Mouse (Mus musculus) ES-E14 (cell line): Measurements from ENCODE around the gene Rasal1. TPM values are rescaled to one million over a fixed set of nuclear protein-coding genes. Genes with fewer than 3 reads are reported as not detected.

ENCODE experiments used
- DNase-seq: peaks from one replicate; pipeline ENCODE4 v3.0.0-alpha.2; 2013; ENCODE audit warnings: low read depth, low spot score
- H3K27ac ChIP-seq: 2 replicates; pipeline ENCODE4 v1.5.1; 2012; ENCODE audit warnings: low read depth, mild to moderate bottlenecking, low read length, moderate library complexity, mixed read lengths; ENCODE audit not compliant: poor library complexity, insufficient read depth, severe bottlenecking
- H3K36me3 ChIP-seq: 2 replicates; pipeline ENCODE4 v1.6.1; 2012; ENCODE audit warnings: mild to moderate bottlenecking, low read length, moderate library complexity, mixed read lengths; ENCODE audit not compliant: control insufficient read depth, poor library complexity, insufficient read depth, severe bottlenecking
- H3K4me1 ChIP-seq, 2 experiments: fragments of 150-350 bp in 1 of 2; sonication (generic) in 1 of 2; 2 replicates each; pipeline ENCODE4 v1.6.1; 2012; ENCODE audit warnings: low read length in 2 of 2, mild to moderate bottlenecking in 1 of 2, mixed read lengths in 1 of 2; ENCODE audit not compliant: control insufficient read depth in 2 of 2, insufficient read depth in 2 of 2, poor library complexity in 1 of 2
- H3K4me3 ChIP-seq, 2 experiments: fragments of 150-350 bp in 1 of 2; sonication (generic) in 1 of 2; 2 replicates each; pipeline ENCODE4 v1.5.1; 2012; ENCODE audit warnings: low read length in 2 of 2, low read depth in 1 of 2, mild to moderate bottlenecking in 1 of 2, mixed read lengths in 1 of 2; ENCODE audit not compliant: insufficient read depth in 1 of 2, poor library complexity in 1 of 2, severe bottlenecking in 1 of 2
- H3K9ac ChIP-seq: 2 replicates; pipeline ENCODE4 v1.6.1; 2012; ENCODE audit warnings: low read depth, mild to moderate bottlenecking, low read length, mixed read lengths; ENCODE audit not compliant: poor library complexity, insufficient read depth, severe bottlenecking
- H3K9me3 ChIP-seq: fragments of 150-350 bp; sonication (generic); 2 replicates; pipeline ENCODE4 v1.6.1; 2012; ENCODE audit warnings: low read depth, mild to moderate bottlenecking, low read length; ENCODE audit not compliant: control insufficient read depth, insufficient read depth
- CHD2 ChIP-seq: IDR thresholded peaks from 2 replicates; pipeline ENCODE4 v1.6.1; 2014; ENCODE audit warnings: mild to moderate bottlenecking, low read depth, low read length, inconsistent platforms
- HCFC1 ChIP-seq: IDR thresholded peaks from 2 replicates; pipeline ENCODE4 v1.6.1; 2012; ENCODE audit warnings: low read length, inconsistent platforms, borderline replicate concordance; ENCODE audit not compliant: insufficient read depth
- MAFK ChIP-seq: IDR thresholded peaks from 2 replicates; pipeline ENCODE4 v1.6.1; 2014; ENCODE audit warnings: mild to moderate bottlenecking, low read depth, low read length, inconsistent platforms; ENCODE audit not compliant: insufficient read depth
- ZC3H11A ChIP-seq: IDR thresholded peaks from 2 replicates; pipeline ENCODE4 v1.6.1; 2012; ENCODE audit warnings: low read depth, mild to moderate bottlenecking, inconsistent platforms, low read length, borderline replicate concordance
- ZNF384 ChIP-seq: IDR thresholded peaks from 2 replicates; pipeline ENCODE4 v1.6.1; 2012; ENCODE audit warnings: low read depth, low read length, inconsistent platforms
- in situ Hi-C, 2 experiments: fragments of 600-800 bp; cut with MboI; formaldehyde crosslinking; loops; one replicate each; pipeline ENCODE4 v1.15.1; 2025; ENCODE audit warnings: low sequenced_read_pairs in 2 of 2, inconsistent platforms in 1 of 2; ENCODE audit not compliant: unreplicated experiment in 2 of 2
- total RNA-seq: library from RNA; depleted of rRNA; stranded (reverse); fragments of 300-350 nt; gene quantifications from 2 replicates; pipeline ENCODE4 v1.2.3, GENCODE M21; 2012

Rasal1 gene
- total RNA-seq, 1 experiment: 3.5 TPM

DNA sequence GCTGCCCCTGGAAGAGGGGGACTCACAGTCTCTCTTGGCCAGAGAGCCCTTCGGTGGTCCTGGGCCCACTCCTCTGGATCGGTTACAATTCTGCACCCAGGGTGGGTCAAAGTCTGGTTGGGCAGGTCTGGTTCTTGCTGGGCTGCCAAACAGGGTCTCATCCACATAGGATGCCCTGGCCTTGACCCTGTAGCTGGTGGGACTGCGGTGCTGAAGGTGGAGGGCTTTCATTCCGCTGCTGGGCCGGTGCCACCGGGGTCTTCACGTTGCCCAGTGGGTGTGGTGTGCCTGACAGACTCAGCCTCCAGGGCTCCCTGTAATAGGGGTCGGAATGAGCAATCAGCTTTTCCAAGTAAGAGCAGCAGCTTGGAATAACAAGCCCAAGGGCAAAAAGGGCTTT lies 37.2 kb upstream of the Rasal1 start:
- DNase-seq: no peak
- no peak for TF ChIP-seq ZC3H11A
- no peak for TF ChIP-seq CHD2
- TF ChIP-seq MAFK: no peak
- no peak for TF ChIP-seq ZNF384
- peak overlapping the region; percentile 60 to 79 for H3K4me3 ChIP-seq
- H3K9ac ChIP-seq: peak overlapping the region; percentile 81
- peaks cover 0 to 9% of the 10 kb centered on the region in 2 experiments; a peak in 1 of 4 replicates for H3K4me1 ChIP-seq
- H3K27ac ChIP-seq: no peak overlapping the region
- peaks cover 14% of the 10 kb centered on the region; the same call in 1 of the 2 replicates for H3K36me3 ChIP-seq
- no peaks in the 10 kb centered on the region for H3K9me3 ChIP-seq
- in situ Hi-C loops: no loop called here

DNA sequence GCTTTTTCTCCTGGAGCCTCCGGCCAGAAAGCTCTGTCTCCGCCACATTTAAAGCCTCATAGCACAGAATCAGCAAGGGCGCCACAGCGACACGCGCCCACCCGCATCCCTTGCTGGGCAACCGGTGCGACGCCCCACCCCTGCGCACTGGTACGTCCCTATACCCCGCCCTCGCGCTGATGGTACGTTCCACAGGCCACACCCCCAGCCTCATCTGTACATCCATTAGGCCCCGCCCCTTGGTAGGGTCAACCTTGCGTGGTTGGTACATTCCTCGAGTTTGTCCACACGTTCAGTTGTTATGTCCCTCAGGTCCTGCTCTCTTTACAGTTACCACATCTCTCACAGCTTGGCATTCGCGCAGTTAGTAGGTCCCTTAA lies 36.2 kb upstream of the Rasal1 start, which contains the start of the genes Rita1 and Ddx54:
Gene Rita1, minus strand, starts transcription at position 148 of the 380 bp plus-strand sequence.
Gene Ddx54, plus strand, starts transcription at position 298 of the 380 bp plus-strand sequence.
- Histone ChIP-seq H3K9me3 (no peaks in the 10 kb centered on the region), H3K9ac (peak within 1 kb of the TSS; percentile 95), H3K4me3 (peak within 1 kb of the TSS; percentile 85 to 92), H3K4me1 (peaks cover 0 to 9% of the 10 kb centered on the region in 2 experiments; a peak in 1 of 4 replicates), H3K27ac (peak within 1 kb of the TSS; percentile 81), H3K36me3 (peaks cover 21% of the 10 kb centered on the region; the same call in 1 of the 2 replicates)
- peak; percentile 93 for DNase-seq
- TF ChIP-seq MAFK: no peak
- TF ChIP-seq CHD2: no peak
- no peak for TF ChIP-seq ZNF384
- no peak for TF ChIP-seq HCFC1
- TF ChIP-seq ZC3H11A: no peak
- in situ Hi-C loops: no loop called here

DNA sequence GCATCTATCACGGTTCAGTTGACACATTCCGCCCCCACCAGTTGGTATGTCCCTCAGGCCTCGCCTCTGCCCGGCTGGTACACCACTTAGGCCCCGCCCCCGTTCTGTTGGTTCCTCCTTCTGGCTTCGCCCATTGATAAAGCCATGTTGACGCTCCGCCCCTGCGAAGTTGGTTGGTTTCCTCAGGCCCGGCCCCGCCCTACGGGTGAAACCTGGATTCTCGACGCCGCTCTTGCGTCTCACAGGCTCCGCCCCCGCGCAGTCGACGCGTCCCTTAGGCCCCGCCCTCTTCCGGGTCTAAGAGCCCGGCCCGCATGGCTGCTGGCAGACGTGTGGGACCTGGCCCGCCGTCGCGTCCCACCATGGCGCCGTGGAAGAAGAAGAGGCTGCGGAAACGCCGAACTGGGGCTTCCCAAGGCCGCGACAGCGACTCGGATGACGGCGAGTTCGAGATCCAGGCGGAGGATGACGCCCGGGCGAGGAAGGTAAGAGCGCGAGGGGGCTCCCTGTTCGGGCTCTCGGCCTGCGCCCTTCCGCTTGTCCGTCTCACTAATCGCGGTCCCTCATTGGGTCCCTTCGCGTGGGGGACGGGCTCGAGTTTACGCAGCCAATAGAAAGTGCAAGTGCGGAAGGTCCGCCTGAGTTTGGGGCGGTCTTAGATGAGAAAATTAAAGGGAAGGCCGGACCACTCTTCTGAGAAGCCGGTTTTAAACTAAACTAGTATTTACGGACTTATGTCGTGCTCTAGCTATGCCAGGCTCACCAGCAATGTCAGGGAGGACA lies 35.6 kb upstream of the Rasal1 start:
- TF ChIP-seq ZC3H11A (no peak), ZNF384 (no peak), HCFC1 (peak; percentile 75), MAFK (no peak), CHD2 (peak; percentile 35; the same call in 1 of the 2 replicates)
- DNase-seq: peak; percentile 100
- in situ Hi-C loops: no loop called here
- peak overlapping the region; percentile 85 to 92 for H3K4me3 ChIP-seq
- no peaks in the 10 kb centered on the region for H3K9me3 ChIP-seq
- peak overlapping the region; percentile 95 for H3K9ac ChIP-seq
- peaks cover 25% of the 10 kb centered on the region for H3K36me3 ChIP-seq
- peaks cover 0 to 9% of the 10 kb centered on the region in 2 experiments; a peak in 1 of 4 replicates for H3K4me1 ChIP-seq
- H3K27ac ChIP-seq: peak overlapping the region; percentile 81

DNA sequence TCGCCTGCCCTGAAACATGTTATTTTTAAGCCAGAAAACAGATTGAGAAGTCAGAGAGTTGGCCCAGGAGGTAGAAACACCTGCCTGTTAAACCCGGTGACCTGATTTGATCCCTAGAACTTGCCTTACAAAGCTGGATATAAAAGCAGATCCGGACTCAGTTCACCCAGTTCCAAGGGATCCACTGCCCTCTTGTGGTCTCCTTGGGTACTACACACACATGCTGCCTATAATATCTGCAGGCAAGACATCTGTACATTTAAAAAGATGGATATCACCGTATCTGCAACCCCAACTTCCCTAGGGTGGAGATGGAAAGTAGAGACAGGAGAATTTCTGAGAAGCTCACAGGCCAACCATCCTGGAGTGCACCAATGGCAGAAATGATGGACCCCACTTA lies 32.7 kb upstream of the Rasal1 start:
- Histone ChIP-seq H3K36me3 (peaks cover 40% of the 10 kb centered on the region), H3K9ac (no peak overlapping the region), H3K27ac (no peak overlapping the region), H3K9me3 (no peaks in the 10 kb centered on the region), H3K4me3 (no peak overlapping the region), H3K4me1 (peaks cover 3 to 28% of the 10 kb centered on the region in 2 experiments; a peak in 1 of 4 replicates)
- 0 out of 2 replicates have a peak, but pooled peaks have one; percentile 10 for TF ChIP-seq MAFK
- TF ChIP-seq HCFC1: no peak
- peak; percentile 36; the same call in 1 of the 2 replicates for TF ChIP-seq ZC3H11A
- TF ChIP-seq CHD2: no peak
- TF ChIP-seq ZNF384: no peak
- in situ Hi-C loops: no loop called here
- DNase-seq: peak; percentile 83
